Mouse (Mus musculus) brain, adult 2 months (tissue): Measurements from ENCODE around the gene Prss48.

Experiments used
- DNase-seq: peaks from one replicate; pipeline ENCODE4 v3.0.0; 2011; ENCODE audit warnings: low read depth, low spot score

Prss48 gene

DNA sequence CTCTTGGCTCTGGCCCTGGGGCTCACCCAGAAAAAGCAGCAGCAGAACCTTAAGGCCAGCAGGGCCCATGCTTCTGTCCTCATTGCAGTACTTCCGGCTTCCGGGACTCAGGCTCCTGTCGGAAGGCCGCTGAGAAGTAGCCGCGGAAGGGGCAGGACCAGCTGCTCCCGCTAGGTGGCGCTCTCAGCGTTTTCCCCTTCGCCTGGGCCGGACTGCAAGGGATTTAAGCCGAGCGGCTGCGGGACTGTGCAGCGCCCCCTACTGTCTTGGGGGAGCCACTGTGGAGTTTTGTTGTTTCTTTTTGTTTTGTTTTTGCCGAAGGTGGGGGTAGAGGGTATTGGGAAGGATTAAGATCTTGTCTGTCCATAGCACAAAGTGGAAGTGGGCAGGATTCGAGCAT, at the start of gene Prss48:
TSS of gene Prss48 (minus strand) at position 69 of the 400 bp plus-strand sequence.
- no peak for DNase-seq

DNA sequence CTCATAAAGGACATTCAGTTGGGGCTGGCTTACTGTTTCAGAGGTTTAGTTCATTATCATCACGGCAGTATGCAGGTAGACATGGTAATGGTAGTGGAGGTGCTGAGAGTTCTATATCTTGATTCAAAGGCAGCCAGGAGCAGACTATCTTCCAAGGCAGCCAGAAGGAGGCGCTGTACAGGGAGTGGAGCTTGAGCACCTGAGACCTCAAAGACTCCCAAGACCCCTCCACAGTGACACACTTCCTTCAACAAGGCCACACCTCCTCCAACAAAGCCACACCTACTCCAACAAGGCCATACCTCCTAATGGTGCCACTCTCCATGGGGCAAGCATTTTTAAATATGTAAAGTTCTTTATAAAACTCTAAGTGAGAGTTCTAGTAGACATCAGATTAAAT, 46.8 kb upstream of the Prss48 start:
- no peak for DNase-seq

DNA sequence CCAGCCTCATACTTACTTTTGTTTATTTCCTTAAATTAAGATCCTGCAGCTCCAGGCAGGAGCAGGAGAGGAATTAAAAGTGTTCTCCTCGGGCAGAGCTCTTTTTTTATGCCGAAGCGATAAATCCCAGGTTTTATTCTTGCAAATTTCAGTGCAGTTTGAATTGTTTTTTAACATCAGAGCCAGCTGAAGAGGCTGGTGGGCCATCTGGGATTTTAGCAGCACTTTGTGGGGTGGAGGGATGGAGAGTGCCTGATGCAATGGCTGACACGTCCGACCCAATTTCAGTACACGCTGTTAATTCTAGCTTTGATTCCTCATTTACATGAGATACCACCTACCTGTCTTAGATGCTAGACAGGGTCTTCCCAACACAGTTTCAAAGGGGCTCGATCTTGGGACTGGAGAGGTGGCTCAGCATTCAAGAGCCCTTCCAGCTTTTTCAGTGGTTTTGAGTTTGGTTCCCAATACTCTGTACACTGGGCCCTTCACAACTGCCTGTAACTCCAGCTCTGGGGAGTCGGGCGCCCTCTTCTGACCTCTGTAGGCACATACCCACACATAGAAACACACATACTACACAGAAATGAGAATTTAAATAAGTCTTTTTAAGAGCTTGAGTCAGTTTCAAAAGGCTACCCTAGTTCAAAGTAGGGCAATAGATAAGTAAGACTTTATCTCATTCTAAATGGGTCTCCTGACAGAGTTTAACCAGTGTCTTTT, 45.6 kb upstream of the Prss48 start:
- DNase-seq, result peak; percentile 47

DNA sequence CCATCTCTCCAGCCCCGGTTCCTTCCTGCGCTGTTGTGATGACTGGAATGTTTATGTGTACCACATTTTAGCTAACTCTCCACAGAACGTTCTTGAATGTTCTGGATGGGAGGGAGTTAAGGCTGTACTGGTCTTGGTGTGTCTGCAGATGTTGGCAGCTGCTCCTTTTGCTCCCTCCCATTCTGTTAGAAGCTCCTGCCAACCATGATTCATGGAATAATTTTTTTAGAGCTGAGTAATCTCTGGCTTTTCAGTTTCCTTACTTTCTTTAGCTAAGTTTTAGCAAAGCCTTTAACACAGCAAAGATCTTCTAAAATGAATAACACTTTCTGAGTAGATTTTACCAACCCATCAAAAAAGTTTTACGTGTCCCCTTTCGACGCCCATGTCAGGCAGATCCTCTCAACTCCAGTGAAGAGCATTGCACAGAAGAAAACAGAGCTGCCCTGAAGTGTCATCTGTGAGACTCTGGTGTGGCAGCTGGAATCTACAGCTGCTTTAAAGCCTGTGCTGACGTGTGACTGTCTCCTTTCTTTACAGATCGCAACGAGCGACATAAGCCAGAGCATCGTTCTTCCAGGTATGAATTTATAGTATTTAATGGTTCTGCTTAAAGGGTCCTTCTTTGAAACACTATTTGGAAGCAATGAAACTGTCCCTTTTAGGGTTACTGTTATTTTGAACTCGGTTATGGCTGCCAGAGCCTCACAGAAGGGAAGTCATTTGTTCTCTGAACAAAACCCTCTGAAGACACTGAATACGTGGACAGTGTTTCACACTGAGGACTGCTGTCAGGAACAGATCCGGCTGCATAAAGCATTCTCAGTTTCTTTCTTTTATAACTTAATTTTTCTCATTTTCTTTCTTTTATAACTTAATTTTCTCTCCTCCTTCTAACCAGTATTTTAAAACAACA, 38.3 kb upstream of the Prss48 start:
- peak; percentile 76 for DNase-seq

DNA sequence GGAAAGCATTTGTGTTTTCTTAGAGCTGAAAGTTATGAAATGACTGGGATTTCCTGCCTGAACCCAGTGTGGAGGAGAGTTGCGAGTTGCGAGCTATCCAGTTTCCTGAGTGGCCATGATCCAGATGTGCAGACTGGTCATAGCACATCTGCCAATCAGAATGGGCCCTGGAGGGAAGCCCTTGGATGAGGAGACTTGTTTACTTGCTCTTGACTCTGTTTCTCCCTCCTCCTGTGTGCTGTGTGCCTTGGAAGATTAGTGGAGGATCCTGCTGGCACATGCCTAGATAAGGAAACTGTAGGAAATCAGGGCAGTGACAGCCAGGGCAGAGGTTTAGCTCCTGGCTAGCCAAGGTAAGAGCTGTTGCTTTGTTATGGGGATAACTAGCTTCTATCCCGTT, 36.4 kb upstream of the Prss48 start:
- DNase-seq, result peak; percentile 29

DNA sequence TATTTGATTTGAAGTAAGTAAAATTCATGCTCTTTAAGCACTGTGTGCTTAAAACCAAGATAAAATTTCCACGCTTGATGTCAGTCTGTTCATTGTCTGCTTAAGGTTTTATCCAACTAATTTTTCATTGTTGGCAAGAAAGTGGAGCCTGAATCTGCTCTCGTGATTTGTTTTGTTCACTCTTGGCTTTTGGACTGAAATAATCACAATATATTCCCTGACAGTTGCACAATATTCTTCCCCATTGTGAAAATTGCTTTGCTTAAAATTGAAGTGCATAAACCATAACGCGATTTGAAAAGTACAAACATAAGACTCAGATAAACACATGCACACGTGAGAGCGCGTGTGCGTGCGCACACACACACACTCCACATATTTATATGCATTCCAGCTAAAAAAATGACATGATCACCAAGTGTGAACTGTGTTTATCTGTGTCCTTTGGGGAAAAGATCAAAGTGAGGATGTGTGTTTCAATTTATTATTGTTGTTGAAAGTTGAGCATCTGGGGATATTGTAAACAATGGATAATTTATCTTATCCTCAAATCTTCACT, 35.7 kb upstream of the Prss48 start:
- DNase-seq, result no peak

DNA sequence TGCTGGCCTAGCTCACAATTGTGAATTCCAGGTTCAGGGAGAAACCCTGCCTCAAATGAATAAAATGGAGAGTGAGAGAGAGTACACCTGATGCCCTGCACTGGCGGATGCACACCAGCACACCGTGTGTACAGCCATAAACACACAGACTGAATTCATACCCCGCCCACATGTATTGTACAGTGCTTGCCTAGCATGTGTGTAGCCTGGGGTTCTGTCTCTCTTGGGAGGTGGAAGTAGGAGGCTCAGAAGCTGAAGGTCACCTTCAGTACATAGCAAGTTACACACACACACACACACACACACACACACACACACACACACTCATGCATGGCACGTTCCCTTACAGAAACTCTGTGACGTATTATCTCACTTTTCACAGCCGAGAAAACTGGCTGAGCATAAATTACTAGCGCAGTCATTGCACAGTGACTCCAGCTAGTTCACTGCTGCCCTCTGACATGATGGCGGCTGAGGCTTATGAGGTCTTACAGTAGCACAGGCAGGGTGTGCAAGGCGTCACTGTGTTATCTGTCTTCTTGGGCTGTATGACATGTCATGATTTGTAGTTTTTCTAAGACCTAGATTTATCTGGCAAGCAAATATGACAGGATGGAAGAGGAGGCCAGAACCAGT, 31.3 kb upstream of the Prss48 start:
- DNase-seq, result no peak

DNA sequence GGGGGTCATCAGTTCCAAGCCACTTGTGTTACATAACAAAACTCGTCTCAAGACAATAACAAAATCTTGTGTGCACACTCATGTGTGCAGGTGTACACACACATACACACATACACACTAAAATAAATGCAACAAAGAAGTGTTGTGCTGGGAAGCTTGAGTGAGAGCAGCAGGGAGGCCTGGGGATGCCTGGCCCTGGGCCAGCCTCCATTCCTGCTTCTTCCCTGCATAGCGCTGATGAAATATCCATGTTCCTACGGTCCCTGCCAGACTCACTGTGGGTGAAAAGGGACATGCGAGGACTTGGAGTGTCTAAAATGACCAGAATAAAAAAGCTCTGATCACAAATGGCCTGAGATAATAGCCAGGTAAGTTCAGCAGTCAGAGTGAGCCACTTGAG, 28.3 kb upstream of the Prss48 start:
- DNase-seq, result peak; percentile 50

DNA sequence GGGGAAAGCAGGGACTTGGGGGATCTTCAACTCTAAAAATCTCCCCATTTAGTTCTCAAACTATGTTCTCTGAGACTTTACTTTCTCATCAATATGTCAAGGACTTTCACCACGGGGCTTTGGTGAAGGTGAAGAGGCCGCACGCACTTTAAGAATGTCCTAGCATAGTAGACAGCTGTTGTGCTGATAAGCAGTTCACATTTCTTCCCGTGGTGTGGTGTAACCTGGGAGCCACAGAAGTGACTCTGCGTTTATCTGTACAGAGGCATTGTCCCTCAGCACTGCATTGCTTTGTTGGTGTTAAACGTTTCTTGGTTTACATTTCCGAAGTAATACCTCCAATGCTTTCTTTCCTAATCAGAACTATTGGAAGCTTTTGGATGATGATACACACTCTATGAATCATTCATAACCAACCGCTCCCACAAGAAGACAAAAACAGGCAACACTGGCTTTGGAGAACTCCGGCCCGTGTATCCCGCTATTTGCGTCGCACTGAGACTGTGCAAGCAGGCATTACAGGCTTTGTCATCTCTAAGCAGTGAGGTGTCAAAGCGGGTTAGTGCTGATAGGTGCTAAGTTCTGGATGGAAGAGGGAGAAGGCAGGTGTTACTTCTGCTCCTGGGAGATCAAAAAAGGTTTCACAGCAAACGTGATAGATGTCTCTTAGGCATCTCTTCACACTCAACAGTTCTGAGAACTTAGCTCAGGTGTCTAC, 26.5 kb upstream of the Prss48 start:
- peak; percentile 17 for DNase-seq

DNA sequence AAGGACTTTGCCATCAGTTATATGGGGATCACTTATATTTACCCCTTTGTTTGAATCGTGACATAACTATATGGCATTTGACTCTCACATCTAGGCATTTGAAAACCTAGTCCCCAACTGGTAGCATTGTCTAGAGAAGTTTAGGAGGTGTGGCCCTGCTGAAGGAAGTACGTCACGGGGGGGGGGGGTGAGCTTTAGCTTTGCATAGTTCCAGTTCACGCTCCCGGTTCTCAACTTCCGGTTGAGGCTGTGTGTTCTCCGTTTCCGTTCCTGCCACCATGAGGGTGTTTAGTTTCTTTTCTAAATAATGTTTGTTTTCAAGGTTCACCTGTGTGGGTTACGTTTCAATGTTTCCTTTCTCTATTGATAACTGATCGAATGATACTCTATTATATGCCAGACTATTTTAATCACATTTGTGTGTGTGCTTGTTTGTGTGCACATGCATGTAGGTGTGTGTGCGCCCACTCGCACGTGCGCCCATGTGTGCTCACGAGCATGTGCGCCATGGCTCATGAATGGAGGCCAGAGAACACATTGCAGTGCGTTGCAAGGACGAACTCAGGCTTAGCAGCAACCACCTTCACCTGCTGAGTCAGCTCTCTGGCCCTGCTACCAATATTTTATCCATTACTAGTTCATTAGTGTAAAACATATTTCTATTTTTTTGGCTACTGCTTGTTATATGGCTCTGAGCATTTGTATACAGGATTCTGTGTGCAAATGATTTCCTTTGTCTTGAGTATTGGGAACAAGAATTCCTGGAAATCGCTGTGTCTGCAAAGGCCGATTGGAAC, 23.2 kb upstream of the Prss48 start:
- DNase-seq, result no peak

DNA sequence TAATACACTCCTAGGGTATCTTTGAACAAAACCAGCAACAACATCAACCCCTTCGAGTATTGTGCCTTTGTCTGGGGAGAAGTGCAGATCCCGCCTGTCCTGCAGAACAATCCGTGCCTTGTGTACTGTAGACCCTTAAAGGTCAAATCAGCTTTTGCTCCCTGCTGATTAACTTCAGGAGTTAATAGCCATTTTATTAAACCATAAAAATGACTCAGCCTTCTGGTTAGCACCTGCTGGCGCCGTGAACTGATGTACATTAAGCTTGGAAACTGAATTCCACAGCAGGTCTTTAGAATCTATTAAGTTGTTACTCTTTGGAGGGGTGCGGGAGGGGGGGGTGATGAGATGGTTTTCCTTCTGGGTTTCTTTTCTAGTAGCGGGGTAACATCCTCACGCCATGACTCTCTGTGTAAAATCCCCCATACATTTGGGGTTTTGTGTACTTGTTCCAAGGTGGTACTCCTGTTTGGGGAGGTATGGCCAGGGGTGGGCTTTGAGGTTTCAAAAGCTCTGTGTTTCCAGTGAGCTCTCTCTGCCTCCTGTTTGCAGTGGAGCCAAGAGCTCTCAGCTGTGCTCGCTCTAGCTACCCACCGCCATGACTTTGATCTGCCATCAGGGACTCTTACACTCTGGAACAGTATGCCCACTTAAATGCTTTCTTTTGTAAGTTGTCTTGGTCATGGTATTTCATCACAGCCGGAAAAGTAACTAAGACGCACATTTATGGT, 21.9 kb upstream of the Prss48 start:
- no peak for DNase-seq

DNA sequence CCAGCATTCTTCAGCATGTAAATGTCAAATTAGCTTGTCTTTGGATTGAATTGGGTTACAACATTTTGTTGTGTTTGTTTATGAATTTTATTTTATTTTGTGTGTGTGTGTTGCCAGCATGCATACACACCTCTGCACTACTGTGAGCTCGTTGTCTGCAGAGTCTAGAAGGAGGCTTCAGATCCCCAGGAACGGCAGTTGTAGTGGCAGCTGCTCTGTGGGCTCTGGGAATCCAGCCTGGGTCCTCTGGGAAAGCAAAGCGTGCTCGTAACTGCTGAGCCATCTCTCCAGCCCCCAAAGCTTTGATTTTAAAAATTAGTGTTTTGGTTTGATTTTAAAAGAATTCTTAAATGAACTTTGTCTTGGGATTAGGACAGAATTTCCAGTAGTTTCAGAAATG, 19.4 kb upstream of the Prss48 start:
- peak; percentile 27 for DNase-seq

DNA sequence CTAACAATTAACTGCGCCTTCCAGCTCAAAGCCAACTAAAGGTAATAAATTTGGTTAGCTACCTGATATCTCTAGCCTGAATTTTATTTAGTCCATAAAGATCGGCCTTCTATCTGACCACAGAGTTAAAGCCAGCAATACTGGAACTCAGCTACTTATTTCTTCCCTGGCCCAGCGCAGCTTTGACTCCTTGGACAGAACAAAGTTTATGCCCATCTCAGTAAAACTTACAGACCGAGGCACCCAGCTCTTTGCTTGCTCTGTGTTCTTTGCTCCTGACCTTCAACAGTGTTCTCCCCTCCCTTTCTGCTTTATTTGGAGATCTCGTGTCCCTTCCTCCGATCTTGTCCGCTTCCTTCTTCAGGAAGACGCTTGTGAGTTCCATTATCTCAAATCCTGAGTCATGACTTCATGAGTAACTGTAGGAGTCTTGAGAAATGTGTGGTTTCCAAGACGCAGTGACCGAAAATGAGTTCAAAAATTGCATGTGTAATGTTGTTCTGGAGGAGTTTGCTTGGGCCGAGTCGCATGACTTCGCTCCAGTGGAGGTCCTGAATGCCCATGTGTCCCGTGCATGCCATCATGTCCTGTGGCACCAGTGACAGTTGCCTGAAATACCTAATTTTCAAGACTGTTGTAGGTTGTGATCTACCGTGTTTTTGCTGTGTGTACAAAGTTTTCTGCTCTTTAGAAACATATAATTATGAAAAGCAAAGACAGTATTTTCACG, 18.8 kb upstream of the Prss48 start:
- DNase-seq, result peak; percentile 30

DNA sequence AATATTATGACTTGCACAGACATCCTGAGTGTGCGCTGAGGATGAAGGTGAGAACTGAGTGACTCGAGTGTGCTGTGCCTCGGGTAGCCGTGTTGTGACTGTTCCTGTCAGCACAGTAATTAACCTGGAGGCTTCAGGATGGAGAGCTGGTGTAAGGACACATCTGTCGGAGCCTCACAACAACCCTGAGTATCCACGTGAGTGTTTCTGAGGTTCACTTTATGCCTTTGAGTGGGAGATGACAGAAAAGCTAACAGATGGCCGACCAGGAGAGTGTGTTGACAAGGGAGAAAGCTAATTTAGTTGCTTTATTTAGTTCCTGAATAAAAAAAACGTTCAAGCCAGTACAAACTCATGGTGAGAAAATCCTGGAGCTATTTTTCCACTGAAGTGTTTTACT, 15.2 kb upstream of the Prss48 start:
- peak; percentile 78 for DNase-seq

DNA sequence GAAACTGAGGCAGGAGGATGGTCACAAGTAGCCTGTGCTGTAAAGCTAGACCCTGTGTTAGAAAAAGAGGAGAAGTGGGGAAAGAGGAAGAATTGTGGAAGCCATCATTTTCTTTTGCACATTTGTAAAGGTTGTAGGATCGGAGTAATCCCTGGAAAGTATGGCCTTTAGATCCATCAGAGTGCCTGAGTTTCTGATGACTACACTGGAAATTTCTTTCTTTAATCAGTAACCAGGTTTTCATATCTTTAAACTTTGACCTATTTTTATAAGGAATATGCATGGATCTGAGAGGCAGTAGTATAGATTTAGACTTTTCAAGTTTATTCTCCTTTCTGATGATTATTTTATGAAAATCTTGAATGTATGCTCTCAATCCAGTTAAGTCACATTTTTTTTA, 14.7 kb upstream of the Prss48 start:
- DNase-seq, result no peak

DNA sequence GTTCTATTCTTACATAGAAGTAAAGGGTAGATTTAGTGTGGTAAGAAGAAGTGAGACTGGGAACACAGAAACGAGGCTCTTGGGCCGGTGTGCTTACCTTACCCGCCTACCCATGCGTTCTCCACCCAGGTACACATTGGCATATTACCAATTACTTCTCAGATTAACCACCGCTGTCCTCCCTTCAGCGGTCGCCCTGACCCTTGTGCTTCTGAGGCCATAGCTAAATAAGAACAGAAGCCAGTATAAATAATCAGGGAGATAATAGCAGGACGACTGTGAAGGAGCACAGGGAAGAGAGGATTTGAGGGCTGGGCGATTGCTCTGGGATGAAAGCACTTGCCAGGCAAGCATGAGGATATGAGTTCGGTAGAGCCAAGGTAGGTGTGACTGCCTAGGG, 11.5 kb upstream of the Prss48 start:
- no peak for DNase-seq

DNA sequence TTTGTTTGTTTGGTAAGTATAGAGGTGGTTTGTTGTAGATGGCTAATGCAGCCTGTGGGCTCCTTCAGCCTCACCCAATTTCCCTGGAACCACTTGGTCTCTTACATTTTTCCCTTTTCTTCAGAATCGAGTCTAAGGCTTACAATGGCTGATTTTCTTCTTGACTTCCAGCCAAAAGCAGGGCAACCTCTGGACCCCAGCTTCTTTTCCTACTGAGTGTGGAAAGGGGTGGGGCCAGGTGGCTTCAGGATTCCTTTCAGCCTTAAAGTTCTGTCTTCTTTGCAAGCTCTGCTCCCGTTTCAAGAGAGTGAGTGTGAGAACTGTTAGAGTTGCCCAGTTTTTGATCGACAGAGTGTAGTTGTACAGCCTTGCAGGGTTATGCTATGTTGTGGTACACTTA, 9.5 kb upstream of the Prss48 start:
- DNase-seq, result no peak

DNA sequence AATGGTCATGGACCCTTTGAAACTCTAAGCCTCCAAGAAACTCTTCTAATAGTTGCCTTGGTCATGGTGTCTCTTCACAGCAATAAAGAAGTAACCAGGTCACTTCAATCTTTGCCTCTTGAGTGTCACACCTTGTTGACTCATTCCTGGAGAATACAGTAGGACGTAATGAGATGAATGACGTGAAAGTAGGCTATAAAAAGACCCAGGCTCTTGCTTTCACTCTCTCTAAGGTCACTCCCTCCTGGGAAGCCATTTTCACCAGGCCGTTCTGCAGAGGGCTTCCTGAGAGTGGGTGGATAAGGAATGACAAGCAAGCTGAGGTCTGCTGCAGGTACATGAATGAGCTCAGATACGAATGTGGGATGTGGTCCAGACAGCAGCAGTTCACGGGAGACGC, 9.1 kb upstream of the Prss48 start:
- DNase-seq, result no peak

DNA sequence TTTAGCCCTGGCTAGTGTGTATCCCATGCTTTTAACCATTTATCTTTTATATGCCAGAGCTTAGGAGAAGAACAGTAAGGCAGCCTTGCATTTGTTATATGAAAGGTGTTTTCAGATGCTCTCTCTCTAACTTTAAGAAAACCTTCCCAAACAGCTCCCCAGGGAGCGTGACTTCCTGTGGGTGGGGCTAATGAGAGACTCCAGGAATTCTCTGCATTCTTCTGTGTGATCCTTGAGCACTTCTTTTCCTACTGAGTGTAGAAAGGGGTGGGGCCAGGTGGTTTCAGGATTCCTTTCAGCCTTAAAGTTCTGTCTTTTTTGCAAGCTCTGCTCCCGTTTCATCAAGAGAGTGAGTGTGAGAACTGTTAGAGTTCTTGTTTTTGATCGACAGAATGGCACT, 8.3 kb upstream of the Prss48 start:
- no peak for DNase-seq
